Mouse (Mus musculus) hindlimb bud, embryonic 11.5 days (tissue): ENCODE results near the gene Rbmx2.

Experiments
- DNase-seq: peaks from one replicate; pipeline ENCODE4 v3.0.0-alpha.2; 2012; ENCODE audit warnings: low read depth, low spot score; ENCODE audit errors: extremely low spot score

The Rbmx2 gene

DNA sequence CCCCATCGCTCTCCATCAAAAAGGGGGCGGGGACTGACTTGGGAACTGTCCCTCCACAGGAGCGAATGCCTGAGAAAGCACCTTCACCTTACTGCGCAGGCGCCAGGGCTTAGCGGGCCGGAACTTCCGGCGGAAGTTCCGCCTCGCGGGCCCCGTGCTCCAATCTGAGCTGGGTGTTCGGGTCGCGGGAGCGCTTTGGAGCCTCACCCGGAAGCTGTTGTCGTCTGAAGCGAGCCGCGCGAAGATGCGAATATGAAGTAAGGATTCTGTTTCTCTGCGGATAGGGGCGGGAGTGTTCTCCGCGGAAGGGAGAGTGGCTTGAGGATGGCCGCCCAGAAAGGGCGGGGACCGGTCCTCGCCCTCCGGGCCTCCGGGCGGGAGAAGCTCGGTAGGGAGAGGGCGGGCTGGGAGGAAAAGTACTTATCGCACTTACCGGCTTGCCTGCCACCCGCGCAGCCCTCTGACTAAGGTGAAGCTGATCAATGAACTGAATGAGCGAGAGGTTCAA is at the start of gene Rbmx2:
Gene Rbmx2 (plus strand): TSS at position 141 of the 508 bp plus-strand sequence.
- DNase-seq: peak; percentile 78

DNA sequence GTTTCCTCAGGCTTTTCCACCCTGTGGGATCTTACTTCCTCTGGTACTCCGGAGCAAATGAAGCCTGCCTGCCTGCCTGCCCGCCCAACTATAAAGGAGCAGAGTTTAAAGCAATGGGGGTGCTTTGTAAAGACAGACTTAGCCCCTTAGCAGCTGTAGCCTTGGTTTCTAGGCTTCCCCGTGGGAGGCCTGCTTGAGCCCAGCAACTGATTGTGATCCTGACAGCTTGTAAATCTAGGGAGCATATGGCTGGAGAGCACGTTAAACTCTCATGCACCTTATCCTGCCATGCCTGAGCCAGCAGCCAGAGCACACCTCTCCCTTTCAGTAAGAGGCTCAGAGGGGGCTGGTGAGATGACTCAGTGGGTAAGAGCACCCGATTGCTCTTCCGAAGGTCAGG is 28.0 kb upstream of the Rbmx2 start:
- DNase-seq: no peak

DNA sequence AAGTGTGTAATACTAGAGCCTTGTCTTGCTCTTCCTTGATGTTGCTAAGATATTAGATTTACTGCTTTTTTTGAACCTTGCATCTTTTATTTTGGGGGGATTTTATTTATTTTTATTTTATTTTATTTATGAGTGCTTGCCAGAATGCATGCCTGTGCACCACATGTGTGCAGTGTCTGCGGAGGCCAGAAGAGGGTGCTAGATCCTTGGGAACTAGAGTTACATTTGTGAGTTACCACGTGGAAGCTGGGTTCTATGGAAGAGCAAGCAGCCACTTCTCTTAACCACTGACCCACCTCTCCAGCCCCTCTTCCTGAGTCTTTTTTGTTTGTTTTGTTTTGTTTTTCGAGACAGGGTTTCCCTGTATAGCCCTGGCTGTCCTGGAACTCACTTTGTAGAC is 25.2 kb upstream of the Rbmx2 start:
- no peak for DNase-seq

DNA sequence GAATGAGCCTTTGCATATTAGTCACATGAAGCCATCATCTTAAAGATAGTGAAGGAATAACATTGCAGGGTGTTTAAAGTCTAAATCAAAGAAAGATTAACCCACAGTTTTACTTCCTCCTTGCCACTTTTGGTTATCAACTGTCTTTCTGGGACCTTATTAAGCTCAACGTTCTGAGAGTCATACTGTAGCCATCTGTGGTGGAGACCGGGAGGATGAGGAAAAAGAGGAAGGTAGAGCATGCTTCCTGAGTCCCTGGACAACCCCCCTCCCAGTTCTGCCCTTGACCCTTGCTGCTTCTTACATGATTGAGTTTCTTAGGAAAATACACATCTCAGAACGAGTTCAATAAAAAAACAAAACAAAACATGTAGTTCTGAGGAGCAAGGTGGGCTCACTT is 23.1 kb upstream of the Rbmx2 start:
- no peak for DNase-seq

DNA sequence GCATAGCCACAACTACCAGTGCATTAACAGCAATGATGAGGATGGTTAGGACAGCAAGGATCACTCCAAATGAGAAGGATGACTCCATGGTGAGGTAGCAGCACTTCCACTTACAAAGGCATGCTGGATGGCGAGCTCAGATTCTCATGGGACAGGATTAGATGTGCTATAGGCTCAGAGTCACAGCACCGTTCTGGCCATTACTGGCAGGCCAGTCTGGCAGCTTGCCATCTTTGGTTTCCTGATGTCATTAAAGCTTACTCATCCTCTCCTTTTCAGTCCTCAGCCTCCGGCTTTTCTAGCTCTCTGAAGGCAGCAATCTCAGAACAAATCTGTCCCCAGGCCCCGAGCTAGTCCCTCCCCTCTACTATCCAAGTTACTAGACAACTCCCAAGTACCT is 20.6 kb upstream of the Rbmx2 start, which contains the start of gene Gpr119:
Gene Gpr119 (minus strand): TSS at position 308 of the 400 bp plus-strand sequence.
- DNase-seq: no peak

DNA sequence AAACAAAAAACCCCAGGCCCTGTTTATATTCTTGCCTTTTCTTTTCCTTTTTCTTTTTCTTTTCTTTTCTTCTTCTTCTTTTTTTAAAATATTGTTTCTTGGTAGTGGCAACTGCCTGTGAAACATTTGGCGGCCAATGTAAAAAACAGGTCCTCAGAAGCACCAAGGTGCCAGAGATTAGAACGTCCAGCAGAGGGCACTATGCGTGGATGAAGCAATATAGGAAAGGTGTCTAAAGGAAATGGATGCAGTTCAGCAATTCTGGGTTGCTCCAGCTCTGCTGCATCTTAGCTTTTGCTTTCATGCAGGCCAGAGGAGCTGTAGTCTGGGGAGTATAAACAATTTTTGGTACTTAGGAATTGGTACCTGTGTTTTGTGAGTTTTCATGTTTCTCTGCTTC is 11.4 kb upstream of the Rbmx2 start:
- no peak for DNase-seq

DNA sequence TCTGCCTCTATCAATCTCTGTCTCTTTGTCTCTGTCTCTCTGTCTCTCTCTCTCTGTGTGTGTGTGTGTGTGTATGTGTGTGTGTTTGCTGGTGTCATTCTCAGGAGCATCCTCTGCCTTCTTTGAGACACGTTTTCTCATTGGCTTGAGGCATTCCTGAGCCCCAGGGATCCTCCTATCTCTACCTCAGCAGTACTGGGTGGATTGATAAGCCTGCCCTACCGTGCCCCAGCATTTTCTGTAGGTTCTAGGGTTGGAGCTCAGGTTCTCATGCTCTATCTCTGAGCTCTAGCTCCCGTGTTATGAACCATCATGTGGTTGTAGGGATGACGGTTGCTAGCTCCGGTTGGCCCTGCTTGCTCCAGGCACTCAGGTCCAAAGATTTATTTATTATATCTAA is 10.9 kb upstream of the Rbmx2 start:
- DNase-seq: no peak

DNA sequence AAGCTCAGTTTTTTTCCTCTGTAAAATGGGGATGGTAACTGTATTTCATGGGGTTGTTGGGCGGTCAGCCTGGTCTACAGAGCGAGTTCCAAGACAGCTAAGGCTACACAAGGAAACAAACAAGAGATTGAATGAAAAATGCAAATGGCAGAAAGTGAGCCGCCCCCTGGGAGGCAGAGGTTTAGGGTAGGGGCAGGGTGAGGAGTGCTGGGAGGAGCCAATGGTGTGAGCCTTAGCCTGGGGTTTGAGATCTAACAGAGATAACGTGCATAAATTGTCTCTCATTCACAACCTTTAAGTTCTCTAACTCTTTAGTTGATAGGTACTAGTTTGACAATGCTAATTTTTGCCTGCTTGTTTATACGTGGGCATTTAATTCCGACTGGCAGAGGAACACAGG is 344 bp upstream of the Rbmx2 start:
- DNase-seq: no peak

DNA sequence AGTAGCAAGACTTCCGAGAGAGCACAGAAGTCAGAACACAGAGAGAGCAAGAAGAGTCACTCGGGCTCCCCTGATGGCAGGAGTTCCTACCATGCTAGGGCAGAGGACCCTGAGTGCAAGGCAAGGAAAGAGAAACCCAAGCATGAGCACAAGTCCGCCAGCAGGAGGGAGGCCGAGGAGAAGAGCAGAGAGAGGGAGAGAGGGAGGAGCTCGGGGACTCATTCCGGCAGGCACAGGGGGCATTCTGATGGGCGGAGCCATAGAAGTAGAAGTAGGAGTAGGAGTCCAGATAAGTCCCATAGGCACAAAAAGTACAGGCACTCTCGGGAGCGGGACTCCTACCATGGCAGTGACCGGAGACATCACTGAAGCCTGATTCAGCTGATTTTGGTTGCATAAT is 14.9 kb downstream of the Rbmx2 start:
- DNase-seq: no peak

DNA sequence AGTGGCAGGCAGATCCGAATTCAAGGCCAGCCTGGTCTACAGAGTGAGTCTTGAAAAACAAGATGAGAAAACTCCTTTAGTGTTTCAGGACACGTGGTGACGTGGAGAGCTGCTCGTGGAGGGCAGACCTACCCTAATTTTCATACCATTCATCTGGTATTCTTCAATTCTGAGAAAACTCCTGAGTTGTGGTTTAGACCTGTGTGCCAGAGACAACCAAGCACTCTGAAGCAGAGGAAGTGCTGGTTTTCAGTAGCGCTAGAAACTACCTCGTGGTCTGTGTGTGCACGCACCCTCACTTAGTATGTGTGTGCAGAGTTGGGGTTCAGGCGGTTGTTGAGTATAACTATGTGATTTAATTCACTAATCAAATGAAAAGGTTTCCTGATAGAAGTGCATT is 18.0 kb downstream of the Rbmx2 start:
- DNase-seq: no peak

DNA sequence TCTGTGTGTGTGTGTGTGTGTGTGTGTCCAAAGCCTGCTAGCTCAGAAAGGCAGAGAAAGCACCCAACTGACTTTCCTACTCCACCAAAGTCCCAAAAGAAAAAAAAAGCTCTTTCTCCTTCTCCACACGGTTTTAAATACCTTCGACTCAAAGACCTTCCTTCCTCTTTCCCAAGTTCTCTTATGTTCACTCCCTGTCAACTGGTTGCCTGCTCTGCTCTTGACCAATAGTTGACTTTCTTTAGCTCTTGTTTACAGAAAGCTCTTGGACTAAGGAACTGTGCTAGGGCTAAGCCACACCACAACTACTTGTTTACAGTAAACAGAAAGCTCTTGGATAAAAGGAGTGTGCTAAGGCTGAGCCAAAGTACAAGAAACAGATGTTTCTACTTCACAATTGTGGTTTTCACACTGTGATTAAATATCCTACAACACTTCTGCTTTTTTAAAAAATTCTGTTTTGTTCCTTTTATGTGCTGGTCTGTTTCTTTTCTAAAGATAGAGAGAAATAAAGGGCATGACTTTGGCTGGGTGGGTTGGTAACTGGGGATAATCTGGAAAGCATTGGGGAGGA is 60.0 kb downstream of the Rbmx2 start:
- DNase-seq: no peak
